Comparison of ENCODE assay signal across 7 mouse cellular contexts in genomic region chr15:78554545-78555313, GRCm38 (mm10). TPM values are rescaled to one million over a fixed set of nuclear protein-coding genes. Genes with fewer than 3 reads are reported as not detected.
DNase-seq lines count a peak whose midpoint lies in the region; ATAC-seq and TF ChIP-seq lines count a peak whose summit lies in the region.

No protein-coding gene starts in this region.

- no peak for TF ChIP-seq EP300 in MEL (IDR thresholded peaks at IDR 0.05; ENCODE audit: low read depth in 1 of 2, low read length in 2 of 2)

- no peaks in the 10 kb centered on the region for H3K27me3 ChIP-seq in kidney, embryonic 15.5 days
- no peaks in the 10 kb centered on the region for H3K27me3 ChIP-seq in MEL (ENCODE audit: control insufficient read depth in 1 of 2, insufficient read depth in 2 of 2, low read length in 2 of 2)
- no peaks in the 10 kb centered on the region for H3K27me3 ChIP-seq in embryonic facial prominence, embryonic 13.5 days
- H3K27me3 ChIP-seq in liver, embryonic 15.5 days = no peaks in the 10 kb centered on the region; the same call in 1 of the 2 replicates

- no peak for DNase-seq in kidney, postnatal 25 days
- peak; percentile 90 for DNase-seq in MEL (ENCODE audit: low read depth, low spot score)
- DNase-seq in thymus, postnatal 25 days = no peak
- no peak for DNase-seq in left cerebral cortex, postnatal 36 days (ENCODE audit: low spot score in 2 of 2)

- H3K36me3 ChIP-seq in kidney, embryonic 15.5 days = no peaks in the 10 kb centered on the region
- H3K36me3 ChIP-seq in MEL (ENCODE audit: control insufficient read depth in 1 of 2, insufficient read depth in 2 of 2, low read length in 2 of 2) = peaks cover 0 to 6% of the 10 kb centered on the region in 2 experiments; a peak in 1 of 4 replicates
- no peaks in the 10 kb centered on the region for H3K36me3 ChIP-seq in embryonic facial prominence, embryonic 13.5 days
- H3K36me3 ChIP-seq in liver, embryonic 15.5 days (replicated peaks) = no peaks in the 10 kb centered on the region

- H3K4me3 ChIP-seq in kidney, embryonic 15.5 days (replicated peaks) = peak overlapping the region; percentile 19
- H3K4me3 ChIP-seq in MEL (ENCODE audit: control insufficient read depth in 1 of 2, insufficient read depth in 1 of 2, low read depth in 2 of 2, low read length in 2 of 2) = peak overlapping the region; percentile 67 to 96
- H3K4me3 ChIP-seq in embryonic facial prominence, embryonic 13.5 days = peak overlapping the region; percentile 28
- peak overlapping the region; percentile 26 for H3K4me3 ChIP-seq in liver, embryonic 15.5 days (replicated peaks)

- H3K79me2 ChIP-seq in MEL (ENCODE audit: control insufficient read depth, insufficient read depth, low read length, poor library complexity) = no peaks in the 10 kb centered on the region; the same call in 1 of the 2 replicates

- no peak for TF ChIP-seq CTCF in MEL (IDR thresholded peaks at IDR 0.05 in 2 of 3, conservative IDR thresholded peaks at IDR 0.05 in 1 of 3; ENCODE audit: control insufficient read depth in 1 of 3, insufficient read depth in 1 of 3, low read depth in 2 of 3, low read length in 3 of 3, poor library complexity in 1 of 3, severe bottlenecking in 1 of 3)

- peak overlapping the region; percentile 40 for H3K4me2 ChIP-seq in kidney, embryonic 15.5 days
- H3K4me2 ChIP-seq in embryonic facial prominence, embryonic 13.5 days = peak overlapping the region; percentile 50
- H3K4me2 ChIP-seq in liver, embryonic 15.5 days = peak overlapping the region; percentile 38

- WGBS in kidney, embryonic 15.5 days = 58% methylated on average over 25 of the region's 25 CpGs
- WGBS in embryonic facial prominence, embryonic 13.5 days = 56% methylated on average over 25 of the region's 25 CpGs
- 62% methylated on average over 25 of the region's 25 CpGs for WGBS in liver, embryonic 15.5 days (ENCODE audit: insufficient replicate concordance)

- H3K9ac ChIP-seq in kidney, embryonic 15.5 days = no peak overlapping the region
- H3K9ac ChIP-seq in MEL (ENCODE audit: control insufficient read depth, low read depth, low read length, poor library complexity, severe bottlenecking) = peak overlapping the region; percentile 73
- H3K9ac ChIP-seq in embryonic facial prominence, embryonic 13.5 days = peak overlapping the region; percentile 54; the same call in 1 of the 2 replicates
- no peak overlapping the region for H3K9ac ChIP-seq in liver, embryonic 15.5 days

- H3K9me3 ChIP-seq in kidney, embryonic 15.5 days (replicated peaks) = peaks cover 11% of the 10 kb centered on the region
- no peaks in the 10 kb centered on the region; the same call in 1 of the 2 replicates for H3K9me3 ChIP-seq in MEL (replicated peaks; ENCODE audit: insufficient read depth, low read length)
- peaks cover 23% of the 10 kb centered on the region for H3K9me3 ChIP-seq in embryonic facial prominence, embryonic 13.5 days
- no peaks in the 10 kb centered on the region for H3K9me3 ChIP-seq in liver, embryonic 15.5 days (replicated peaks)

- ATAC-seq in kidney, embryonic 15.5 days (replicated peaks; ENCODE audit: low FRiP score) = no peak
- ATAC-seq in embryonic facial prominence, embryonic 13.5 days (ENCODE audit: insufficient number of reproducible peaks, insufficient read depth, low FRiP score, low TSS enrichment, low read depth) = no peak
- no peak for ATAC-seq in liver, embryonic 15.5 days (ENCODE audit: insufficient read depth)

- peak; percentile 50 to 92; a peak in 2 of 4 replicates for TF ChIP-seq POLR2A in MEL (IDR thresholded peaks at IDR 0.05; ENCODE audit: control insufficient read depth in 1 of 2, insufficient read depth in 1 of 2, low read depth in 1 of 2, low read length in 2 of 2, poor library complexity in 1 of 2)

- peaks cover 14% of the 10 kb centered on the region; the same call in 1 of the 2 replicates for H3K4me1 ChIP-seq in kidney, embryonic 15.5 days
- peaks cover 2 to 14% of the 10 kb centered on the region in 2 experiments; a peak in 3 of 4 replicates for H3K4me1 ChIP-seq in MEL (ENCODE audit: control insufficient read depth in 1 of 2, insufficient read depth in 2 of 2, low read length in 2 of 2)
- H3K4me1 ChIP-seq in embryonic facial prominence, embryonic 13.5 days = peaks cover 4% of the 10 kb centered on the region
- no peaks in the 10 kb centered on the region; the same call in 1 of the 2 replicates for H3K4me1 ChIP-seq in liver, embryonic 15.5 days (replicated peaks)

- no peak for TF ChIP-seq RAD21 in MEL (IDR thresholded peaks at IDR 0.05; ENCODE audit: low read depth, low read length)

- intact Hi-C loops in left cerebral cortex, postnatal 36 days (cut with DNase I) = no loop called here

- H3K27ac ChIP-seq in kidney, embryonic 15.5 days = no peak overlapping the region
- H3K27ac ChIP-seq in MEL (ENCODE audit: control insufficient read depth, low read depth, low read length) = peak overlapping the region; percentile 34
- 0 out of 2 replicates have a peak overlapping the region, but pooled peaks have one; percentile 1 for H3K27ac ChIP-seq in embryonic facial prominence, embryonic 13.5 days
- no peak overlapping the region for H3K27ac ChIP-seq in liver, embryonic 15.5 days (replicated peaks)

TF ChIP-seq in MEL, 35 proteins besides CTCF, POLR2A, EP300 and RAD21 (continues in another document):
- TF ChIP-seq MEF2A (IDR thresholded peaks at IDR 0.05; ENCODE audit: extremely low read depth, insufficient replicate concordance, low read depth, low read length, poor library complexity, severe bottlenecking) (no peak), MAFK (IDR thresholded peaks at IDR 0.05; ENCODE audit: borderline replicate concordance, low read depth, low read length) (no peak), ZMIZ1 (IDR thresholded peaks at IDR 0.05; ENCODE audit: low read depth, low read length) (peak; percentile 67; the same call in 1 of the 2 replicates), GABPA (IDR thresholded peaks at IDR 0.05; ENCODE audit: low read depth, low read length) (no peak), MXI1 (IDR thresholded peaks at IDR 0.05; ENCODE audit: low read depth, low read length) (0 out of 2 replicates have a peak, but pooled peaks have one; percentile 18), USF1 (IDR thresholded peaks at IDR 0.05; ENCODE audit: low read depth, low read length) (no peak), SIN3A (IDR thresholded peaks at IDR 0.05; ENCODE audit: low read length) (peak; percentile 49; the same call in 1 of the 2 replicates), ELF1 (IDR thresholded peaks at IDR 0.05; ENCODE audit: low read depth, low read length) (peak; percentile 87), ZNF384 (IDR thresholded peaks at IDR 0.05; ENCODE audit: low read depth, low read length) (no peak), NELFE (IDR thresholded peaks at IDR 0.05; ENCODE audit: low read depth, low read length) (peak; percentile 91), TCF12 (IDR thresholded peaks at IDR 0.05; ENCODE audit: low read depth, low read length) (0 out of 2 replicates have a peak, but pooled peaks have one; percentile 58)

RNA-seq across cellular contexts. Expression of gene Sstr3, which starts 10.2 kb away (rescaled TPM):
- polyA plus RNA-seq in kidney, embryonic 15.5 days (2015; fragmentation: Nextera tagmentation; extraction: Ambion mirVana) = 0.30 and 0.58 TPM in 2 replicates
- not detected in 2 replicates for total RNA-seq in MEL (2012; rRNA removed)
- not detected for polyA plus RNA-seq in MEL (2012; ENCODE audit: insufficient read depth in 1 of 2, insufficient read length in 2 of 2, low read depth in 1 of 2, low replicate concordance in 2 of 2, missing spikeins in 1 of 2)
- 0.45 TPM in 1 of 2 replicates, not detected in the other for polyA plus RNA-seq in embryonic facial prominence, embryonic 13.5 days (2015; fragmentation: Nextera tagmentation; extraction: Ambion mirVana)
- not detected in 2 replicates for polyA plus RNA-seq in liver, embryonic 15.5 days (2015; fragmentation: Nextera tagmentation; extraction: Ambion mirVana)
- 10 to 100 TPM; 21.3 to 22.4 TPM for total RNA-seq in left cerebral cortex, postnatal 36 days (2021)

RNA-seq across cellular contexts. Expression of gene Rac2, which starts 17.9 kb away (rescaled TPM):
- 8.1 and 11.1 TPM in 2 replicates for polyA plus RNA-seq in kidney, embryonic 15.5 days (2015; fragmentation: Nextera tagmentation; extraction: Ambion mirVana)
- total RNA-seq in MEL (2012; rRNA removed) = 257 and 268 TPM in 2 replicates
- polyA plus RNA-seq in MEL (2012; ENCODE audit: insufficient read depth in 1 of 2, insufficient read length in 2 of 2, low read depth in 1 of 2, low replicate concordance in 2 of 2, missing spikeins in 1 of 2) = 100 to 1,000 TPM; 772 to 881 TPM
- polyA plus RNA-seq in embryonic facial prominence, embryonic 13.5 days (2015; fragmentation: Nextera tagmentation; extraction: Ambion mirVana) = 13.3 and 13.4 TPM in 2 replicates
- 123 and 130 TPM in 2 replicates for polyA plus RNA-seq in liver, embryonic 15.5 days (2015; fragmentation: Nextera tagmentation; extraction: Ambion mirVana)
- total RNA-seq in left cerebral cortex, postnatal 36 days (2021) = 1 to 10 TPM; 2.7 to 4.3 TPM

RNA-seq across cellular contexts. Expression of gene C1qtnf6, which starts 23.5 kb away (rescaled TPM):
- 27.7 and 30.4 TPM in 2 replicates for polyA plus RNA-seq in kidney, embryonic 15.5 days (2015; fragmentation: Nextera tagmentation; extraction: Ambion mirVana)
- 0.15 and 0.20 TPM in 2 replicates for total RNA-seq in MEL (2012; rRNA removed)
- 1 to 10 TPM in 1 of 2 experiments, not detected in 1; 1.3 TPM for polyA plus RNA-seq in MEL (2012; ENCODE audit: insufficient read depth in 1 of 2, insufficient read length in 2 of 2, low read depth in 1 of 2, low replicate concordance in 2 of 2, missing spikeins in 1 of 2)
- 38.6 and 41.2 TPM in 2 replicates for polyA plus RNA-seq in embryonic facial prominence, embryonic 13.5 days (2015; fragmentation: Nextera tagmentation; extraction: Ambion mirVana)
- polyA plus RNA-seq in liver, embryonic 15.5 days (2015; fragmentation: Nextera tagmentation; extraction: Ambion mirVana) = 3.8 and 4.4 TPM in 2 replicates
- 1 to 10 TPM; 2.0 to 2.5 TPM for total RNA-seq in left cerebral cortex, postnatal 36 days (2021)

RNA-seq across cellular contexts. Expression of gene Cyth4, which starts 42.1 kb away (rescaled TPM):
- polyA plus RNA-seq in kidney, embryonic 15.5 days (2015; fragmentation: Nextera tagmentation; extraction: Ambion mirVana) = 7.1 and 8.1 TPM in 2 replicates
- total RNA-seq in MEL (2012; rRNA removed) = 8.7 and 9.2 TPM in 2 replicates
- polyA plus RNA-seq in MEL (2012; ENCODE audit: insufficient read depth in 1 of 2, insufficient read length in 2 of 2, low read depth in 1 of 2, low replicate concordance in 2 of 2, missing spikeins in 1 of 2) = 10 to 100 TPM in 1 of 2 experiments, not detected in 1; 23.5 TPM
- 8.5 and 10.1 TPM in 2 replicates for polyA plus RNA-seq in embryonic facial prominence, embryonic 13.5 days (2015; fragmentation: Nextera tagmentation; extraction: Ambion mirVana)
- 13.5 and 14.7 TPM in 2 replicates for polyA plus RNA-seq in liver, embryonic 15.5 days (2015; fragmentation: Nextera tagmentation; extraction: Ambion mirVana)
- total RNA-seq in left cerebral cortex, postnatal 36 days (2021) = 10 to 100 TPM in 1 of 2 experiments, 1 to 10 TPM in 1; 8.7 to 11.9 TPM

RNA-seq across cellular contexts. Expression of gene Il2rb, which starts 59.7 kb away (rescaled TPM):
- 0.44 and 0.60 TPM in 2 replicates for polyA plus RNA-seq in kidney, embryonic 15.5 days (2015; fragmentation: Nextera tagmentation; extraction: Ambion mirVana)
- 0.04 TPM in 1 of 2 replicates, not detected in the other for total RNA-seq in MEL (2012; rRNA removed)
- not detected for polyA plus RNA-seq in MEL (2012; ENCODE audit: insufficient read depth in 1 of 2, insufficient read length in 2 of 2, low read depth in 1 of 2, low replicate concordance in 2 of 2, missing spikeins in 1 of 2)
- 0.28 and 0.30 TPM in 2 replicates for polyA plus RNA-seq in embryonic facial prominence, embryonic 13.5 days (2015; fragmentation: Nextera tagmentation; extraction: Ambion mirVana)
- polyA plus RNA-seq in liver, embryonic 15.5 days (2015; fragmentation: Nextera tagmentation; extraction: Ambion mirVana) = 0.58 and 1.1 TPM in 2 replicates
- under 1 TPM; 0.16 to 0.20 TPM for total RNA-seq in left cerebral cortex, postnatal 36 days (2021)

Comparison
In these comparisons a context has a peak if more than half of its experiments do, and no peak if none do; other contexts are left out.
1. H3K27ac ChIP-seq: peak in MEL (single experiment) and embryonic facial prominence, embryonic 13.5 days (single experiment); none in kidney, embryonic 15.5 days (single experiment) and liver, embryonic 15.5 days (single experiment).
2. H3K4me3 ChIP-seq: peak in every context shown above with its lines; median percentile 82 in MEL; 28 in embryonic facial prominence, embryonic 13.5 days; 26 in liver, embryonic 15.5 days; 19 in kidney, embryonic 15.5 days.
3. H3K9ac ChIP-seq: peak in MEL (single experiment) and embryonic facial prominence, embryonic 13.5 days (single experiment); none in kidney, embryonic 15.5 days (single experiment) and liver, embryonic 15.5 days (single experiment).
4. Peak in every context shown above with its lines, with median percentiles within 50 percentile points of each other: H3K4me2 ChIP-seq.